Mouse (Mus musculus) bone marrow, adult 2 months (tissue): ENCODE measurements around the gene Tax1bp3.

Experiments used
- CTCF ChIP-seq: fragments of 200-500 bp; IDR thresholded peaks from 2 replicates; pipeline ENCODE4 v1.5.1; 2011; ENCODE audit warnings: low read length, control low read depth; ENCODE audit not compliant: control insufficient read depth, insufficient read depth
- POLR2A ChIP-seq: fragments of 200-500 bp; IDR thresholded peaks from 2 replicates; pipeline ENCODE4 v1.6.1; 2011; ENCODE audit warnings: low read depth, mild to moderate bottlenecking, control low read depth, low read length, borderline replicate concordance; ENCODE audit not compliant: control insufficient read depth

DNA sequence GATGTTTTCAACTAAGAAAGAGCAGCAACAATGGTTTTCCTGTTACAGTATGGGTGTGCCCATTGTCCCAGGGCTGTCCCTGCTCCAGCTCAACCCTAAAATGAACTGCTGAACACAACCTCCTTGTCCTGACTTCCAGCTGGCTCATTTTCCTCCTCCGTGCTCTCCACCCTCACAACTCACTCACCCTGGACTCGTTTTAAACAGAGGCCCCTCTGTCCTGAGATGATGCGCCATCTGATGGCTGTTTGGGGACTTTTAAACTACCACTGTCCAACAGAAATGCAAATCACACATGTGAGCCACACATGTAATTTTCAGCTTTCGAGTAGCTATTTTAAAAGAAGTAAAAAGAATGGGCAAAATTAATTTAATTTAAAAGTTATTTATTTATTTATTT, 24.7 kb downstream of the Tax1bp3 start:
- TF ChIP-seq CTCF: no peak; the same call in 1 of the 2 replicates
- TF ChIP-seq POLR2A: no peak
